Mouse (Mus musculus): ENCODE data around the gene March7. TPM values are rescaled to one million over a fixed set of nuclear protein-coding genes. Genes with fewer than 3 reads are reported as not detected.

Gene March7
- polyA plus RNA-seq, 1 experiment from 2014 or later = 101 TPM

GRCm38 (mm10) chr2:60260621-60261350, 51.1 kb downstream of the March7 start:
- no peaks in the 10 kb centered on the region for H3K4me1 ChIP-seq (ENCODE audit: control insufficient read depth, insufficient read depth, low read length)
- no peak overlapping the region for H3K4me2 ChIP-seq (ENCODE audit: low read depth, low read length)
- H3K4me3 ChIP-seq (ENCODE audit: low read depth, low read length) = no peak overlapping the region
- no peak overlapping the region for H3K9ac ChIP-seq (replicated peaks; ENCODE audit: low read depth, low read length)
- no peaks in the 10 kb centered on the region for H3K36me3 ChIP-seq (ENCODE audit: control insufficient read depth, insufficient read depth, low read length)
- WGBS = 90% methylated on average over 5 of the region's 5 CpGs
- ATAC-seq (ENCODE audit: low read depth) = no peak
- no peaks in the 10 kb centered on the region for H3K9me3 ChIP-seq (ENCODE audit: control insufficient read depth, low read length)
- H3K27ac ChIP-seq (ENCODE audit: low read depth, low read length) = no peak overlapping the region
- no peaks in the 10 kb centered on the region for H3K27me3 ChIP-seq (ENCODE audit: control insufficient read depth, insufficient read depth, low read length)

- H3K9me3 ChIP-seq (ENCODE audit: control insufficient read depth, low read length) = no peaks in the 10 kb centered on the region
- no peaks in the 10 kb centered on the region for H3K36me3 ChIP-seq (ENCODE audit: control insufficient read depth, insufficient read depth, low read length)
- no peak overlapping the region for H3K9ac ChIP-seq (replicated peaks; ENCODE audit: low read depth, low read length)
- H3K4me1 ChIP-seq (ENCODE audit: control insufficient read depth, insufficient read depth, low read length) = no peaks in the 10 kb centered on the region
- no peaks in the 10 kb centered on the region for H3K27me3 ChIP-seq (ENCODE audit: control insufficient read depth, insufficient read depth, low read length)
- no peak overlapping the region for H3K4me3 ChIP-seq (ENCODE audit: low read depth, low read length)
- H3K27ac ChIP-seq (ENCODE audit: low read depth, low read length) = no peak overlapping the region
- no peak overlapping the region for H3K4me2 ChIP-seq (ENCODE audit: low read depth, low read length)
- no peak for ATAC-seq (ENCODE audit: low read depth)
- 81% methylated on average over 1 of the region's 1 CpGs for WGBS
These were observed 57.9 kb downstream of the March7 start for GRCm38 (mm10) chr2:60267567-60267966.

GRCm38 (mm10) chr2:60269856-60270479, 60.3 kb downstream of the March7 start:
- 97% methylated on average over 14 of the region's 14 CpGs for WGBS
- no peaks in the 10 kb centered on the region for H3K4me1 ChIP-seq (ENCODE audit: control insufficient read depth, insufficient read depth, low read length)
- no peaks in the 10 kb centered on the region for H3K27me3 ChIP-seq (ENCODE audit: control insufficient read depth, insufficient read depth, low read length)
- no peak overlapping the region for H3K9ac ChIP-seq (replicated peaks; ENCODE audit: low read depth, low read length)
- no peak overlapping the region for H3K4me3 ChIP-seq (ENCODE audit: low read depth, low read length)
- H3K36me3 ChIP-seq (ENCODE audit: control insufficient read depth, insufficient read depth, low read length) = no peaks in the 10 kb centered on the region
- ATAC-seq (ENCODE audit: low read depth) = no peak
- no peaks in the 10 kb centered on the region for H3K9me3 ChIP-seq (ENCODE audit: control insufficient read depth, low read length)
- H3K4me2 ChIP-seq (ENCODE audit: low read depth, low read length) = no peak overlapping the region
- H3K27ac ChIP-seq (ENCODE audit: low read depth, low read length) = no peak overlapping the region

GRCm38 (mm10) chr2:60278627-60279026, 68.9 kb downstream of the March7 start:
- Histone ChIP-seq H3K4me2 (ENCODE audit: low read depth, low read length) (no peak overlapping the region), H3K9ac (replicated peaks; ENCODE audit: low read depth, low read length) (no peak overlapping the region), H3K9me3 (ENCODE audit: control insufficient read depth, low read length) (no peaks in the 10 kb centered on the region), H3K4me3 (ENCODE audit: low read depth, low read length) (no peak overlapping the region), H3K27ac (ENCODE audit: low read depth, low read length) (no peak overlapping the region), H3K36me3 (ENCODE audit: control insufficient read depth, insufficient read depth, low read length) (no peaks in the 10 kb centered on the region), H3K27me3 (ENCODE audit: control insufficient read depth, insufficient read depth, low read length) (no peaks in the 10 kb centered on the region), H3K4me1 (ENCODE audit: control insufficient read depth, insufficient read depth, low read length) (no peaks in the 10 kb centered on the region)
- no peak for ATAC-seq (ENCODE audit: low read depth)
- WGBS = 93% methylated on average over 4 of the region's 4 CpGs

GRCm38 (mm10) chr2:60282625-60283024, 72.9 kb downstream of the March7 start:
- Histone ChIP-seq H3K9me3 (ENCODE audit: control insufficient read depth, low read length) (no peaks in the 10 kb centered on the region), H3K4me2 (ENCODE audit: low read depth, low read length) (no peak overlapping the region), H3K27me3 (ENCODE audit: control insufficient read depth, insufficient read depth, low read length) (peaks cover 7% of the 10 kb centered on the region; the same call in 1 of the 2 replicates), H3K4me3 (ENCODE audit: low read depth, low read length) (no peak overlapping the region), H3K9ac (replicated peaks; ENCODE audit: low read depth, low read length) (no peak overlapping the region), H3K36me3 (ENCODE audit: control insufficient read depth, insufficient read depth, low read length) (no peaks in the 10 kb centered on the region), H3K4me1 (ENCODE audit: control insufficient read depth, insufficient read depth, low read length) (0 out of 2 replicates have a peak, but pooled peaks cover 3% of the 10 kb centered on the region), H3K27ac (ENCODE audit: low read depth, low read length) (no peak overlapping the region)
- ATAC-seq (ENCODE audit: low read depth) = no peak
- 83% methylated on average over 4 of the region's 4 CpGs for WGBS

GRCm38 (mm10) chr2:60283208-60283750, 73.6 kb downstream of the March7 start:
- 0 out of 2 replicates have a peak, but pooled peaks have one; percentile 26 for ATAC-seq (ENCODE audit: low read depth)
- no peak overlapping the region for H3K27ac ChIP-seq (ENCODE audit: low read depth, low read length)
- H3K27me3 ChIP-seq (ENCODE audit: control insufficient read depth, insufficient read depth, low read length) = peaks cover 7% of the 10 kb centered on the region; the same call in 1 of the 2 replicates
- H3K36me3 ChIP-seq (ENCODE audit: control insufficient read depth, insufficient read depth, low read length) = no peaks in the 10 kb centered on the region
- 0 out of 2 replicates have a peak, but pooled peaks cover 3% of the 10 kb centered on the region for H3K4me1 ChIP-seq (ENCODE audit: control insufficient read depth, insufficient read depth, low read length)
- peak overlapping the region; percentile 34 for H3K4me3 ChIP-seq (ENCODE audit: low read depth, low read length)
- H3K9me3 ChIP-seq (ENCODE audit: control insufficient read depth, low read length) = no peaks in the 10 kb centered on the region
- peak overlapping the region; percentile 12; the same call in 1 of the 2 replicates for H3K9ac ChIP-seq (replicated peaks; ENCODE audit: low read depth, low read length)
- WGBS = 15% methylated on average over 9 of the region's 9 CpGs
- peak overlapping the region; percentile 69 for H3K4me2 ChIP-seq (ENCODE audit: low read depth, low read length)

- 2% methylated on average over 42 of the region's 42 CpGs for WGBS
- Histone ChIP-seq H3K27me3 (ENCODE audit: control insufficient read depth, insufficient read depth, low read length) (peaks cover 7% of the 10 kb centered on the region; the same call in 1 of the 2 replicates), H3K27ac (ENCODE audit: low read depth, low read length) (no peak overlapping the region), H3K36me3 (ENCODE audit: control insufficient read depth, insufficient read depth, low read length) (no peaks in the 10 kb centered on the region), H3K4me3 (ENCODE audit: low read depth, low read length) (peak overlapping the region; percentile 34), H3K4me1 (ENCODE audit: control insufficient read depth, insufficient read depth, low read length) (0 out of 2 replicates have a peak, but pooled peaks cover 3% of the 10 kb centered on the region), H3K4me2 (ENCODE audit: low read depth, low read length) (peak overlapping the region; percentile 69), H3K9me3 (ENCODE audit: control insufficient read depth, low read length) (no peaks in the 10 kb centered on the region), H3K9ac (replicated peaks; ENCODE audit: low read depth, low read length) (peak overlapping the region; percentile 12)
- peak; percentile 90 for ATAC-seq (ENCODE audit: low read depth)
These were observed 74.2 kb downstream of the March7 start for GRCm38 (mm10) chr2:60283751-60284466.

GRCm38 (mm10) chr2:60284467-60284821, 74.8 kb downstream of the March7 start, which contains the start of gene Cd302:
TSS of gene Cd302 (minus strand) at chr2:60284488.
- no peak within 1 kb of the TSS for H3K27ac ChIP-seq (ENCODE audit: low read depth, low read length)
- no peaks in the 10 kb centered on the region for H3K36me3 ChIP-seq (ENCODE audit: control insufficient read depth, insufficient read depth, low read length)
- no peaks in the 10 kb centered on the region for H3K9me3 ChIP-seq (ENCODE audit: control insufficient read depth, low read length)
- no peak for ATAC-seq (ENCODE audit: low read depth)
- H3K4me2 ChIP-seq (ENCODE audit: low read depth, low read length) = peak within 1 kb of the TSS; percentile 69
- H3K4me1 ChIP-seq (ENCODE audit: control insufficient read depth, insufficient read depth, low read length) = 0 out of 2 replicates have a peak, but pooled peaks cover 3% of the 10 kb centered on the region
- WGBS = 56% methylated on average over 4 of the region's 4 CpGs
- peaks cover 7% of the 10 kb centered on the region; the same call in 1 of the 2 replicates for H3K27me3 ChIP-seq (ENCODE audit: control insufficient read depth, insufficient read depth, low read length)
- H3K4me3 ChIP-seq (ENCODE audit: low read depth, low read length) = peak within 1 kb of the TSS; percentile 34
- peak within 1 kb of the TSS; percentile 12 for H3K9ac ChIP-seq (replicated peaks; ENCODE audit: low read depth, low read length)
